Mouse (Mus musculus): ENCODE measurements at regions not wholly inside any gene's neighbourhood (a gene's known extent, or its start where the extent isn't known, plus 50 kb on each side); places are given as distances from the start of the nearest gene placed in this dataset.

- no peak for DNase-seq (ENCODE audit: inconsistent ontology term)
Measured at GRCm38 (mm10) chr4:62755237-62755900, 195.7 kb downstream of the Rgs3 start.

- peak; percentile 62 for DNase-seq (ENCODE audit: inconsistent ontology term)
Measured at GRCm38 (mm10) chr4:62756721-62757206, 197.1 kb downstream of the Rgs3 start.

GRCm38 (mm10) chr4:62760748-62761604, 201.3 kb downstream of the Rgs3 start:
- DNase-seq (ENCODE audit: inconsistent ontology term), result peak; percentile 33

- peak; percentile 48 for DNase-seq (ENCODE audit: inconsistent ontology term)
Measured at GRCm38 (mm10) chr4:62761672-62762071, 202.0 kb downstream of the Rgs3 start.

- peak; percentile 70 for DNase-seq (ENCODE audit: inconsistent ontology term)
Measured at GRCm38 (mm10) chr4:62763990-62764389, 201.4 kb upstream of the Zfp618 start.

GRCm38 (mm10) chr4:62769469-62770234, 195.7 kb upstream of the Zfp618 start:
- no peak for DNase-seq (ENCODE audit: inconsistent ontology term)

GRCm38 (mm10) chr4:62775005-62775609, 190.3 kb upstream of the Zfp618 start:
- no peak for DNase-seq (ENCODE audit: inconsistent ontology term)

GRCm38 (mm10) chr4:62776881-62777280, 188.5 kb upstream of the Zfp618 start:
- DNase-seq (ENCODE audit: inconsistent ontology term), result no peak

- no peak for DNase-seq (ENCODE audit: inconsistent ontology term)
Measured at GRCm38 (mm10) chr4:62777436-62777835, 187.9 kb upstream of the Zfp618 start.

GRCm38 (mm10) chr4:62778621-62779020, 186.8 kb upstream of the Zfp618 start:
- DNase-seq (ENCODE audit: inconsistent ontology term), result no peak

- DNase-seq (ENCODE audit: inconsistent ontology term), result peak; percentile 73
Measured at GRCm38 (mm10) chr4:62780409-62780808, 185.0 kb upstream of the Zfp618 start.

- DNase-seq (ENCODE audit: inconsistent ontology term), result no peak
Measured at GRCm38 (mm10) chr4:62780837-62781236, 184.5 kb upstream of the Zfp618 start.

GRCm38 (mm10) chr4:62781309-62781800, 184.0 kb upstream of the Zfp618 start:
- DNase-seq (ENCODE audit: inconsistent ontology term), result no peak

- DNase-seq (ENCODE audit: inconsistent ontology term), result no peak
Measured at GRCm38 (mm10) chr4:62785711-62786110, 179.7 kb upstream of the Zfp618 start.

- peak; percentile 18 for DNase-seq (ENCODE audit: inconsistent ontology term)
Measured at GRCm38 (mm10) chr4:62789696-62790095, 175.7 kb upstream of the Zfp618 start.

- DNase-seq (ENCODE audit: inconsistent ontology term), result no peak
Measured at GRCm38 (mm10) chr4:62793582-62793981, 171.8 kb upstream of the Zfp618 start.

- no peak for DNase-seq (ENCODE audit: inconsistent ontology term)
Measured at GRCm38 (mm10) chr4:62795538-62795937, 169.8 kb upstream of the Zfp618 start.

GRCm38 (mm10) chr4:62799923-62800322, 165.4 kb upstream of the Zfp618 start:
- DNase-seq (ENCODE audit: inconsistent ontology term), result no peak

- DNase-seq (ENCODE audit: inconsistent ontology term), result no peak
Measured at GRCm38 (mm10) chr4:62805841-62806240, 159.5 kb upstream of the Zfp618 start.

GRCm38 (mm10) chr4:62806786-62807185, 158.6 kb upstream of the Zfp618 start:
- no peak for DNase-seq (ENCODE audit: inconsistent ontology term)

- DNase-seq (ENCODE audit: inconsistent ontology term), result no peak
Measured at GRCm38 (mm10) chr4:62807926-62808552, 157.3 kb upstream of the Zfp618 start.
